Mouse (Mus musculus): ENCODE measurements at regions not wholly inside any gene's neighbourhood (a gene's known extent, or its start where the extent isn't known, plus 50 kb on each side); places are given as distances from the start of the nearest gene placed in this dataset.

- no peak for DNase-seq (ENCODE audit: low spot score in 2 of 2)
These were observed 76.4 kb downstream of the Zfp169 start for GRCm38 (mm10) chr13:48436659-48437345.
